Mouse (Mus musculus): Measurements from ENCODE around the gene 9430097D07Rik.

DNA sequence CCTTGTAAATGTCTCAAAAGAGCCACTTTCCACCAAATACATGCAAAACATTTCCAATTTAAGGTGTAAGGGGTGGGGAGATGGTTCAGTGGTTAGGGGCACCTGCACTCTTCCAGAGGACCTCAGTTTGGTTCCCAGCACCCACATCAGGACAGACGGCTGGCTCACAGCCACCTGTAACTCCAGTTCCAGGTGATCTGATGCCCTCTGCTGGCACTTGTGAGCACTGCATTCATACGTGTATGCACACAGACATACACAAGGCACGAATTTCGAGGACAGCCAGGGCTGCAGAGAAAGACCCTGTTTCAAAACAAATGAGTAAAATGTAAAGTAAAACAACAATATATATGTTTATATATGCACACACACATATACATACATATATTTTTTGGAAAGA lies 42.1 kb upstream of the 9430097D07Rik start:
- peak; percentile 58 for TF ChIP-seq CTCF (IDR thresholded peaks at IDR 0.05; ENCODE audit: low read depth, low read length)
- no peak for TF ChIP-seq POLR2A (IDR thresholded peaks at IDR 0.05; ENCODE audit: extremely low read depth, insufficient read depth, low read length)

All from liver, adult 2 months (tissue).